Comparison of ENCODE assay signal across 9 mouse cellular contexts in genomic region chr13:63335421-63336134, GRCm38 (mm10).
DNase-seq lines count a peak whose midpoint lies in the region; ATAC-seq lines count a peak whose summit lies in the region.
"Had no signal": no experiment of that assay in that cellular context is flagged by ENCODE, and none has a peak within 500 bp of the region (broad histone marks: within the 10 kb centered on the region; RNA-seq: fewer than 3 reads in every experiment).

No protein-coding gene starts in this region.

- peak overlapping the region; percentile 55; the same call in 1 of the 2 replicates for H3K27ac ChIP-seq in kidney, embryonic 14.5 days (ENCODE audit: low read depth, low read length)
- H3K27ac ChIP-seq: heart, embryonic 13.5 days; macrophage had no signal

- H3K27me3 ChIP-seq in kidney, embryonic 14.5 days (ENCODE audit: control insufficient read depth, insufficient read depth, low read length), result no peaks in the 10 kb centered on the region
- H3K27me3 ChIP-seq: heart, embryonic 13.5 days had no signal

- peak; percentile 54 to 65 for DNase-seq in layer of hippocampus, postnatal 10 days (ENCODE audit: low spot score in 2 of 2)
- DNase-seq in layer of hippocampus, postnatal 36 days, result no peak
- peak; percentile 63 for DNase-seq in NIH3T3 (ENCODE audit: low read depth)
- DNase-seq in embryo, embryonic 10.5 days (ENCODE audit: low spot score), result peak; percentile 82
- DNase-seq in neural tube, embryonic 10.5 days (ENCODE audit: extremely low spot score, low spot score), result peak; percentile 53
- no peak for DNase-seq in right cerebral cortex, postnatal 4 days

- H3K36me3 ChIP-seq in kidney, embryonic 14.5 days (ENCODE audit: control insufficient read depth, insufficient read depth, low read length), result no peaks in the 10 kb centered on the region

- H3K9me3 ChIP-seq in kidney, embryonic 14.5 days (ENCODE audit: control insufficient read depth, low read length), result no peaks in the 10 kb centered on the region
- H3K9me3 ChIP-seq: heart, embryonic 13.5 days had no signal

- no peak overlapping the region for H3K9ac ChIP-seq in kidney, embryonic 14.5 days (ENCODE audit: low read depth, low read length)
- H3K9ac ChIP-seq: heart, embryonic 13.5 days had no signal

- H3K4me1 ChIP-seq in kidney, embryonic 14.5 days (ENCODE audit: control insufficient read depth, insufficient read depth, low read length), result peaks cover 21% of the 10 kb centered on the region; the same call in 1 of the 2 replicates
- H3K4me1 ChIP-seq: heart, embryonic 13.5 days had no signal

- WGBS in kidney, embryonic 14.5 days, result 54% methylated on average over 4 of the region's 4 CpGs

- H3K4me2 ChIP-seq in kidney, embryonic 14.5 days (replicated peaks; ENCODE audit: low read depth, low read length), result no peak overlapping the region
- H3K4me2 ChIP-seq: heart, embryonic 13.5 days had no signal

- H3K4me3 ChIP-seq in kidney, embryonic 14.5 days (ENCODE audit: low read length), result no peak overlapping the region
- H3K4me3 ChIP-seq: heart, embryonic 13.5 days had no signal

- ATAC-seq in kidney, embryonic 14.5 days (ENCODE audit: low FRiP score, low TSS enrichment), result no peak

Comparison
In these comparisons a context has a peak if more than half of its experiments do, and no peak if none do; other contexts are left out.
1. DNase-seq: peak in layer of hippocampus, postnatal 10 days (2 of 2), NIH3T3 (single experiment), embryo, embryonic 10.5 days (single experiment) and neural tube, embryonic 10.5 days (single experiment); none in layer of hippocampus, postnatal 36 days (0 of 2) and right cerebral cortex, postnatal 4 days (single experiment).